Mouse (Mus musculus) bone marrow, adult 2 months (tissue): ENCODE measurements around the gene Ankrd11. TPM values are rescaled to one million over a fixed set of nuclear protein-coding genes. Genes with fewer than 3 reads are reported as not detected.

Experiments used
- H3K27ac ChIP-seq: fragments of 200-500 bp; 2 replicates; pipeline ENCODE4 v1.5.1; 2012; ENCODE audit warnings: low read depth, mild to moderate bottlenecking, control low read depth, inconsistent platforms, low read length; ENCODE audit not compliant: control insufficient read depth, poor library complexity, insufficient read depth
- H3K4me1 ChIP-seq: fragments of 200-500 bp; 2 replicates; pipeline ENCODE4 v1.6.1; 2011; ENCODE audit warnings: low read length; ENCODE audit not compliant: control insufficient read depth, insufficient read depth
- H3K4me3 ChIP-seq: fragments of 200-500 bp; replicated peaks from 2 replicates; pipeline ENCODE3; 2011; ENCODE audit warnings: mild to moderate bottlenecking, low read depth, low read length, control low read depth; ENCODE audit not compliant: control insufficient read depth
- CTCF ChIP-seq: fragments of 200-500 bp; IDR thresholded peaks from 2 replicates; pipeline ENCODE4 v1.5.1; 2011; ENCODE audit warnings: low read length, control low read depth; ENCODE audit not compliant: control insufficient read depth, insufficient read depth
- POLR2A ChIP-seq: fragments of 200-500 bp; IDR thresholded peaks from 2 replicates; pipeline ENCODE4 v1.6.1; 2011; ENCODE audit warnings: low read depth, mild to moderate bottlenecking, control low read depth, low read length, borderline replicate concordance; ENCODE audit not compliant: control insufficient read depth
- WGBS: fragments of 180-500 bp; shearing (Covaris S2); methylation state at CpG from one replicate; pipeline ENCODE4 v1.1.7; 2018; 5-methylcytosine and 5-hydroxymethylcytosine counted together
- polyA plus RNA-seq: library from polyadenylated mRNA; stranded (reverse); fragments of >200 nt; gene quantifications from 2 replicates; pipeline ENCODE4 v1.2.4, GENCODE M21; 2011; ENCODE audit warnings: low replicate concordance; ENCODE audit not compliant: missing spikeins, insufficient read depth, insufficient read length

Gene Ankrd11
- polyA plus RNA-seq, 1 experiment: 78.7 TPM

- no peak overlapping the region for H3K27ac ChIP-seq
- H3K4me3 ChIP-seq: no peak overlapping the region
- 58% methylated on average over 5 of the region's 5 CpGs for WGBS
- TF ChIP-seq CTCF: no peak
- no peak for TF ChIP-seq POLR2A
- H3K4me1 ChIP-seq: peaks cover 11% of the 10 kb centered on the region
Measured at GRCm38 (mm10) chr8:122981646-122982045, 60.4 kb downstream of the Ankrd11 start.

GRCm38 (mm10) chr8:122979865-122980509, 62.1 kb downstream of the Ankrd11 start:
- Histone ChIP-seq H3K4me1 (peaks cover 5% of the 10 kb centered on the region), H3K4me3 (no peak overlapping the region)
- WGBS: 19% methylated on average over 10 of the region's 10 CpGs

GRCm38 (mm10) chr8:122979424-122979823, 62.7 kb downstream of the Ankrd11 start:
- H3K4me3 ChIP-seq: no peak overlapping the region
- no peak overlapping the region for H3K27ac ChIP-seq
- 54% methylated on average over 3 of the region's 3 CpGs for WGBS
- peaks cover 5% of the 10 kb centered on the region for H3K4me1 ChIP-seq
- TF ChIP-seq POLR2A (no peak), CTCF (no peak)

More at GRCm38 (mm10) chr8:122979865-122980509, 62.1 kb downstream of the Ankrd11 start:
- H3K27ac ChIP-seq: no peak overlapping the region
- TF ChIP-seq CTCF: no peak
- TF ChIP-seq POLR2A: no peak

- Histone ChIP-seq H3K4me3 (no peak overlapping the region), H3K4me1 (peaks cover 4% of the 10 kb centered on the region), H3K27ac (no peak overlapping the region)
- 40% methylated on average over 4 of the region's 4 CpGs for whole genome bisulfite sequencing
- TF ChIP-seq POLR2A (no peak), CTCF (no peak)
Measured at GRCm38 (mm10) chr8:122976046-122976445, 66.0 kb downstream of the Ankrd11 start.

- WGBS: 87% methylated on average over 3 of the region's 3 CpGs
- Histone ChIP-seq H3K27ac (no peak overlapping the region), H3K4me3 (no peak overlapping the region), H3K4me1 (no peaks in the 10 kb centered on the region; the same call in 1 of the 2 replicates)
- TF ChIP-seq POLR2A (no peak), CTCF (no peak)
Measured at GRCm38 (mm10) chr8:122969964-122970620, 72.0 kb downstream of the Ankrd11 start.

GRCm38 (mm10) chr8:122968145-122968544, 73.9 kb downstream of the Ankrd11 start:
- Histone ChIP-seq H3K4me1 (no peaks in the 10 kb centered on the region; the same call in 1 of the 2 replicates), H3K4me3 (no peak overlapping the region), H3K27ac (no peak overlapping the region)
- 65% methylated on average over 3 of the region's 3 CpGs for WGBS
- TF ChIP-seq CTCF: no peak
- TF ChIP-seq POLR2A: no peak

GRCm38 (mm10) chr8:122966638-122967037, 75.4 kb downstream of the Ankrd11 start:
- TF ChIP-seq POLR2A: no peak
- TF ChIP-seq CTCF: no peak
- WGBS: 36% methylated on average over 3 of the region's 3 CpGs
- H3K4me3 ChIP-seq: no peak overlapping the region

GRCm38 (mm10) chr8:122962046-122962445, 80.0 kb downstream of the Ankrd11 start:
- H3K4me3 ChIP-seq: no peak overlapping the region
- 20% methylated on average over 5 of the region's 5 CpGs for WGBS
- no peak overlapping the region for H3K27ac ChIP-seq
- peaks cover 5% of the 10 kb centered on the region for H3K4me1 ChIP-seq
- TF ChIP-seq POLR2A: no peak
- no peak for TF ChIP-seq CTCF

More at GRCm38 (mm10) chr8:122966638-122967037, 75.4 kb downstream of the Ankrd11 start:
- Histone ChIP-seq H3K4me1 (peaks cover 4% of the 10 kb centered on the region), H3K27ac (no peak overlapping the region)

- peaks cover 5% of the 10 kb centered on the region for H3K4me1 ChIP-seq
- no peak overlapping the region for H3K27ac ChIP-seq
- TF ChIP-seq POLR2A (no peak), CTCF (no peak)
- WGBS: 6% methylated on average over 2 of the region's 2 CpGs
- no peak overlapping the region for H3K4me3 ChIP-seq
Measured at GRCm38 (mm10) chr8:122961458-122961857, 80.6 kb downstream of the Ankrd11 start.
